34 mouse cellular contexts compared by ENCODE assay signal in the genomic region with DNA sequence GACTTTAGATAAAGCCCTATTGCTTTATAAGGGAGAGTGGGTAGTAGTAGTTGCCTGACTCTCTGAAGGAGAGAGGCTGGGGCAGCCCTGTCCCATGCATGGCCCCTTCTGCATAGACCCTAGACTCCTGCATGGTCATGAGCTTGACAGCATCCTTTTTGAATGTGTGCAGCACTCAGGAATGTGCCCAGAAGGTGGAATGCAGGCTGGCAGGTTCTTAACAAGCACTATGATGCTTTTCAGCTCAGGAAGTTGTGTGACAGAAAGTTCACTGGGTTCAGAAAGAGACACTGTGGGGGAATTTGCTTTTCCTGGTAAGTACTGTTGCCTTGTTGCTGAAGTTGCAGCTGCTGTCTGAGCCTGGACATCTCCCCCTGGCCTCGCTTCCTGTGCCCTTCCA. TPM values are rescaled to one million over a fixed set of nuclear protein-coding genes. Genes with fewer than 3 reads are reported as not detected.
DNase-seq lines count a peak whose midpoint lies in the region; ATAC-seq and TF ChIP-seq lines count a peak whose summit lies in the region.
"Had no signal": no experiment of that assay in that cellular context is flagged by ENCODE, and none has a peak within 500 bp of the region (broad histone marks: within the 10 kb centered on the region; RNA-seq: fewer than 3 reads in every experiment).

No protein-coding gene starts in this region.

- no peaks in the 10 kb centered on the region for H3K4me1 ChIP-seq in lung, postnatal 0 days (ENCODE audit: insufficient read depth, low read depth, low read length)
- H3K4me1 ChIP-seq in lung, adult 2 months (ENCODE audit: control insufficient read depth, insufficient read depth, low read length): no peaks in the 10 kb centered on the region
- H3K4me1 ChIP-seq in embryonic facial prominence, embryonic 10.5 days: peaks cover 15% of the 10 kb centered on the region
- no peaks in the 10 kb centered on the region for H3K4me1 ChIP-seq in hindbrain, embryonic 14.5 days (replicated peaks; ENCODE audit: control insufficient read depth, insufficient read depth, low read length)
- no peaks in the 10 kb centered on the region for H3K4me1 ChIP-seq in heart, embryonic 10.5 days
- H3K4me1 ChIP-seq: heart, embryonic 12.5 days; hindbrain, embryonic 10.5 days; liver, embryonic 13.5 days had no signal

- no peak for TF ChIP-seq POLR2A in lung, adult 2 months (IDR thresholded peaks at IDR 0.05; ENCODE audit: borderline replicate concordance, extremely low read depth, low read depth, low read length)

- no peaks in the 10 kb centered on the region for H3K9me3 ChIP-seq in lung, postnatal 0 days (ENCODE audit: low read length)
- H3K9me3 ChIP-seq in embryonic facial prominence, embryonic 10.5 days: no peaks in the 10 kb centered on the region
- H3K9me3 ChIP-seq in hindbrain, embryonic 14.5 days (ENCODE audit: control insufficient read depth, low read length): no peaks in the 10 kb centered on the region
- H3K9me3 ChIP-seq in heart, embryonic 10.5 days: no peaks in the 10 kb centered on the region
- H3K9me3 ChIP-seq: heart, embryonic 12.5 days; hindbrain, embryonic 10.5 days; liver, embryonic 13.5 days had no signal

- H3K27me3 ChIP-seq in lung, postnatal 0 days (replicated peaks; ENCODE audit: insufficient read depth, low read length): no peaks in the 10 kb centered on the region
- no peaks in the 10 kb centered on the region for H3K27me3 ChIP-seq in embryonic facial prominence, embryonic 10.5 days (replicated peaks; ENCODE audit: low read depth, poor library complexity, severe bottlenecking)
- no peaks in the 10 kb centered on the region for H3K27me3 ChIP-seq in hindbrain, embryonic 14.5 days (ENCODE audit: control insufficient read depth, insufficient read depth, low read length)
- peaks cover 21% of the 10 kb centered on the region for H3K27me3 ChIP-seq in heart, embryonic 10.5 days (ENCODE audit: insufficient read depth, poor library complexity, severe bottlenecking)
- H3K27me3 ChIP-seq: liver, embryonic 13.5 days had no signal

- H3K9ac ChIP-seq in lung, postnatal 0 days (replicated peaks; ENCODE audit: low read depth): no peak overlapping the region
- H3K9ac ChIP-seq in hindbrain, embryonic 14.5 days: no peak overlapping the region
- H3K9ac ChIP-seq: forebrain, postnatal 0 days; heart, embryonic 12.5 days; liver, embryonic 13.5 days had no signal

- no peaks in the 10 kb centered on the region for H3K36me3 ChIP-seq in lung, postnatal 0 days (ENCODE audit: insufficient read depth, low read length)
- no peaks in the 10 kb centered on the region for H3K36me3 ChIP-seq in embryonic facial prominence, embryonic 10.5 days (replicated peaks)
- H3K36me3 ChIP-seq in hindbrain, embryonic 14.5 days (replicated peaks; ENCODE audit: control insufficient read depth, insufficient read depth): no peaks in the 10 kb centered on the region
- no peaks in the 10 kb centered on the region for H3K36me3 ChIP-seq in heart, embryonic 10.5 days
- H3K36me3 ChIP-seq: heart, embryonic 12.5 days; hindbrain, embryonic 10.5 days; liver, embryonic 13.5 days had no signal

- WGBS in lung, postnatal 0 days: 23% methylated on average over 1 of the region's 1 CpGs
- WGBS in lung, adult 2 months: 41% methylated on average over 1 of the region's 1 CpGs
- WGBS in embryonic facial prominence, embryonic 10.5 days: 45% methylated on average over 1 of the region's 1 CpGs
- 71% methylated on average over 1 of the region's 1 CpGs for WGBS in hindbrain, embryonic 14.5 days
- 62% methylated on average over 1 of the region's 1 CpGs for WGBS in heart, embryonic 10.5 days

- TF ChIP-seq EP300 in lung, postnatal 0 days (IDR thresholded peaks at IDR 0.05): no peak

- H3K4me3 ChIP-seq in lung, postnatal 0 days (ENCODE audit: low read depth, low read length): no peak overlapping the region
- no peak overlapping the region for H3K4me3 ChIP-seq in lung, adult 2 months (replicated peaks; ENCODE audit: extremely low read depth, low read depth, low read length)
- H3K4me3 ChIP-seq in embryonic facial prominence, embryonic 10.5 days: no peak overlapping the region
- H3K4me3 ChIP-seq in hindbrain, embryonic 14.5 days (replicated peaks; ENCODE audit: low read length): no peak overlapping the region
- no peak overlapping the region for H3K4me3 ChIP-seq in heart, embryonic 10.5 days
- H3K4me3 ChIP-seq: heart, embryonic 12.5 days; hindbrain, embryonic 10.5 days; left cerebral cortex, adult 2 months; liver, embryonic 13.5 days had no signal

- no peak overlapping the region for H3K27ac ChIP-seq in lung, postnatal 0 days (ENCODE audit: low read length)
- 0 out of 2 replicates have a peak overlapping the region, but pooled peaks have one; percentile 7 for H3K27ac ChIP-seq in embryonic facial prominence, embryonic 10.5 days (replicated peaks)
- no peak overlapping the region for H3K27ac ChIP-seq in hindbrain, embryonic 14.5 days
- H3K27ac ChIP-seq in heart, embryonic 10.5 days: no peak overlapping the region
- H3K27ac ChIP-seq: hindbrain, embryonic 10.5 days; hindbrain, postnatal 0 days; left cerebral cortex, adult 2 months; liver, embryonic 13.5 days had no signal

- DNase-seq in heart, adult 11 months: peak; percentile 73
- DNase-seq in heart, adult 8-10 months (ENCODE audit: low spot score): no peak
- DNase-seq in lung, postnatal 0 days (ENCODE audit: low spot score): peak; percentile 13
- DNase-seq in lung, adult 2 months: no peak
- peak; percentile 26 for DNase-seq in embryonic facial prominence, embryonic 10.5 days (ENCODE audit: low spot score)
- DNase-seq in hindbrain, embryonic 14.5 days (ENCODE audit: low spot score): no peak
- DNase-seq in heart, embryonic 10.5 days (ENCODE audit: low spot score): no peak
- DNase-seq: cerebellum, adult 11-12 months; cerebellum, postnatal 10 days; forebrain, postnatal 0 days; heart, postnatal 10 days; kidney, adult 9 months; liver, embryonic 13.5 days; right cerebral cortex, adult 18-20 months; right cerebral cortex, postnatal 4 days; thymus, postnatal 14 days had no signal

- no peak overlapping the region for H3K4me2 ChIP-seq in lung, postnatal 0 days (replicated peaks; ENCODE audit: low read depth, low read length)
- no peak overlapping the region for H3K4me2 ChIP-seq in hindbrain, embryonic 14.5 days (replicated peaks)
- H3K4me2 ChIP-seq: heart, embryonic 12.5 days; liver, embryonic 13.5 days; midbrain, embryonic 11.5 days had no signal

- 0 out of 2 replicates have a peak, but pooled peaks have one; percentile 16 for ATAC-seq in lung, postnatal 0 days
- ATAC-seq in hindbrain, embryonic 14.5 days (ENCODE audit: low FRiP score): no peak
- ATAC-seq: forebrain, postnatal 0 days; hindbrain, postnatal 0 days; intestine, embryonic 16.5 days; Patski had no signal

- no peak for TF ChIP-seq CTCF in lung, postnatal 0 days (IDR thresholded peaks at IDR 0.05)
- TF ChIP-seq CTCF in lung, adult 2 months (IDR thresholded peaks at IDR 0.05; ENCODE audit: insufficient read depth, low read length): no peak

RNA-seq across cellular contexts. Expression of a gene that starts 1.6 kb away (rescaled TPM):
- total RNA-seq in heart, adult 8-10 months (2022): 1 to 10 TPM in 2 of 4 experiments, under 1 TPM in 2; 0.50 to 1.3 (median 0.97) TPM
- polyA plus RNA-seq in lung, postnatal 0 days (2015; fragmentation: Nextera tagmentation; extraction: Ambion mirVana): not detected in 2 replicates
- polyA plus RNA-seq in lung, adult 2 months (2012; rRNA removed): not detected in 2 replicates
- 0.24 TPM in 1 of 2 replicates, not detected in the other for polyA plus RNA-seq in embryonic facial prominence, embryonic 10.5 days (2016; fragmentation: Nextera tagmentation; extraction: Ambion mirVana)
- polyA plus RNA-seq in hindbrain, embryonic 14.5 days (2014; fragmentation: Nextera tagmentation; extraction: Ambion mirVana): not detected in 2 replicates
- polyA plus RNA-seq in heart, embryonic 10.5 days (2016; fragmentation: Nextera tagmentation; extraction: Ambion mirVana): not detected in 2 replicates
- total RNA-seq: adrenal gland, adult 18-20 months; ES-E14; forebrain, postnatal 0 days; hindbrain, postnatal 0 days; layer of hippocampus, postnatal 10 days; left cerebral cortex, adult 2 months; left cerebral cortex, postnatal 36 days; midbrain, postnatal 0 days had no signal
- polyA plus RNA-seq: forebrain, embryonic 11.5 days; forebrain, postnatal 0 days; heart, embryonic 12.5 days; hindbrain, embryonic 10.5 days; hindbrain, postnatal 0 days; intestine, embryonic 16.5 days; large intestine, adult 2 months; liver, embryonic 13.5 days; midbrain, embryonic 11.5 days; midbrain, postnatal 0 days; neural tube, embryonic 14.5 days; Patski; stomach, embryonic 14.5 days had no signal

RNA-seq across cellular contexts. Expression of a gene that starts 3.2 kb away (rescaled TPM):
- not detected for total RNA-seq in heart, adult 8-10 months (2022)
- polyA plus RNA-seq in lung, postnatal 0 days (2015; fragmentation: Nextera tagmentation; extraction: Ambion mirVana): not detected in 2 replicates
- polyA plus RNA-seq in lung, adult 2 months (2012; rRNA removed): not detected in 2 replicates
- polyA plus RNA-seq in embryonic facial prominence, embryonic 10.5 days (2016; fragmentation: Nextera tagmentation; extraction: Ambion mirVana): not detected in 2 replicates
- not detected in 2 replicates for polyA plus RNA-seq in hindbrain, embryonic 14.5 days (2014; fragmentation: Nextera tagmentation; extraction: Ambion mirVana)
- polyA plus RNA-seq in heart, embryonic 10.5 days (2016; fragmentation: Nextera tagmentation; extraction: Ambion mirVana): not detected in 2 replicates
- total RNA-seq: adrenal gland, adult 18-20 months; ES-E14; forebrain, postnatal 0 days; gastrocnemius, adult 18-20 months; heart, postnatal 10 days; hindbrain, postnatal 0 days; layer of hippocampus, postnatal 10 days; left cerebral cortex, adult 2 months; left cerebral cortex, postnatal 36 days; midbrain, postnatal 0 days had no signal
- polyA plus RNA-seq: forebrain, embryonic 11.5 days; forebrain, postnatal 0 days; heart, embryonic 12.5 days; hindbrain, embryonic 10.5 days; hindbrain, postnatal 0 days; intestine, embryonic 16.5 days; large intestine, adult 2 months; limb, embryonic 14.5 days; liver, embryonic 13.5 days; midbrain, embryonic 11.5 days; midbrain, postnatal 0 days; neural tube, embryonic 14.5 days; Patski; stomach, embryonic 14.5 days had no signal

RNA-seq across cellular contexts. Expression of a gene that starts 22.1 kb away (rescaled TPM):
- not detected for total RNA-seq in heart, adult 8-10 months (2022)
- polyA plus RNA-seq in lung, postnatal 0 days (2015; fragmentation: Nextera tagmentation; extraction: Ambion mirVana): not detected in 2 replicates
- polyA plus RNA-seq in lung, adult 2 months (2012; rRNA removed): not detected in 2 replicates
- polyA plus RNA-seq in embryonic facial prominence, embryonic 10.5 days (2016; fragmentation: Nextera tagmentation; extraction: Ambion mirVana): not detected in 2 replicates
- not detected in 2 replicates for polyA plus RNA-seq in hindbrain, embryonic 14.5 days (2014; fragmentation: Nextera tagmentation; extraction: Ambion mirVana)
- not detected in 2 replicates for polyA plus RNA-seq in heart, embryonic 10.5 days (2016; fragmentation: Nextera tagmentation; extraction: Ambion mirVana)
- total RNA-seq: adrenal gland, adult 18-20 months; ES-E14; forebrain, postnatal 0 days; gastrocnemius, adult 18-20 months; heart, postnatal 10 days; hindbrain, postnatal 0 days; layer of hippocampus, postnatal 10 days; left cerebral cortex, adult 2 months; left cerebral cortex, postnatal 36 days; midbrain, postnatal 0 days had no signal
- polyA plus RNA-seq: forebrain, embryonic 11.5 days; forebrain, postnatal 0 days; heart, embryonic 12.5 days; hindbrain, embryonic 10.5 days; hindbrain, postnatal 0 days; intestine, embryonic 16.5 days; large intestine, adult 2 months; limb, embryonic 14.5 days; liver, embryonic 13.5 days; midbrain, embryonic 11.5 days; midbrain, postnatal 0 days; neural tube, embryonic 14.5 days; Patski; stomach, embryonic 14.5 days had no signal

RNA-seq across cellular contexts. Expression of a gene that starts 26.7 kb away (rescaled TPM):
- total RNA-seq in heart, adult 8-10 months (2022): 1 to 10 TPM; 3.4 to 6.0 (median 4.3) TPM
- 2.5 and 2.8 TPM in 2 replicates for polyA plus RNA-seq in lung, postnatal 0 days (2015; fragmentation: Nextera tagmentation; extraction: Ambion mirVana)
- 3.5 and 8.2 TPM in 2 replicates for polyA plus RNA-seq in lung, adult 2 months (2012; rRNA removed)
- polyA plus RNA-seq in embryonic facial prominence, embryonic 10.5 days (2016; fragmentation: Nextera tagmentation; extraction: Ambion mirVana): 0.49 and 0.57 TPM in 2 replicates
- 3.9 and 4.0 TPM in 2 replicates for polyA plus RNA-seq in hindbrain, embryonic 14.5 days (2014; fragmentation: Nextera tagmentation; extraction: Ambion mirVana)
- 0.26 and 1.5 TPM in 2 replicates for polyA plus RNA-seq in heart, embryonic 10.5 days (2016; fragmentation: Nextera tagmentation; extraction: Ambion mirVana)
- total RNA-seq: ES-E14 had no signal
- polyA plus RNA-seq: Patski had no signal

RNA-seq across cellular contexts. Expression of a gene that starts 28.0 kb away (rescaled TPM):
- not detected for total RNA-seq in heart, adult 8-10 months (2022)
- not detected in 2 replicates for polyA plus RNA-seq in lung, postnatal 0 days (2015; fragmentation: Nextera tagmentation; extraction: Ambion mirVana)
- polyA plus RNA-seq in lung, adult 2 months (2012; rRNA removed): not detected in 2 replicates
- not detected in 2 replicates for polyA plus RNA-seq in embryonic facial prominence, embryonic 10.5 days (2016; fragmentation: Nextera tagmentation; extraction: Ambion mirVana)
- polyA plus RNA-seq in hindbrain, embryonic 14.5 days (2014; fragmentation: Nextera tagmentation; extraction: Ambion mirVana): not detected in 2 replicates
- not detected in 2 replicates for polyA plus RNA-seq in heart, embryonic 10.5 days (2016; fragmentation: Nextera tagmentation; extraction: Ambion mirVana)
- total RNA-seq: adrenal gland, adult 18-20 months; ES-E14; forebrain, postnatal 0 days; gastrocnemius, adult 18-20 months; heart, postnatal 10 days; hindbrain, postnatal 0 days; layer of hippocampus, postnatal 10 days; left cerebral cortex, adult 2 months; left cerebral cortex, postnatal 36 days; midbrain, postnatal 0 days had no signal
- polyA plus RNA-seq: forebrain, embryonic 11.5 days; forebrain, postnatal 0 days; heart, embryonic 12.5 days; hindbrain, embryonic 10.5 days; hindbrain, postnatal 0 days; intestine, embryonic 16.5 days; large intestine, adult 2 months; limb, embryonic 14.5 days; liver, embryonic 13.5 days; midbrain, embryonic 11.5 days; midbrain, postnatal 0 days; neural tube, embryonic 14.5 days; Patski; stomach, embryonic 14.5 days had no signal

Comparison
In these comparisons a context has a peak if more than half of its experiments do, and no peak if none do; other contexts are left out.
1. DNase-seq: peak in heart, adult 11 months (single experiment), lung, postnatal 0 days (single experiment) and embryonic facial prominence, embryonic 10.5 days (single experiment); none in heart, adult 8-10 months (single experiment), lung, adult 2 months (single experiment), hindbrain, embryonic 14.5 days (single experiment) and heart, embryonic 10.5 days (single experiment).